Mouse (Mus musculus) kidney, postnatal 0 days (tissue): ENCODE measurements around the gene Nenf. TPM values are rescaled to one million over a fixed set of nuclear protein-coding genes. Genes with fewer than 3 reads are reported as not detected.

Experiments used
- ATAC-seq: fragments of 200-750 bp; cut with Nextera tagmentation; replicated peaks from 2 replicates; pipeline ENCODE4 v1.8.0; 2017; ENCODE audit warnings: low read depth, moderate number of reproducible peaks, moderate TSS enrichment, moderate library complexity; ENCODE audit not compliant: low FRiP score
- DNase-seq: peaks from one replicate; pipeline ENCODE4 v3.0.0-alpha.2; 2016; ENCODE audit warnings: low spot score
- H3K27ac ChIP-seq: fragments of 300-500 bp; sonication (generic); 2 replicates; pipeline ENCODE4 v1.5.1; 2014; ENCODE audit warnings: mild to moderate bottlenecking
- H3K27me3 ChIP-seq: fragments of 300-500 bp; sonication (generic); 2 replicates; pipeline ENCODE4 v1.6.1; 2014; ENCODE audit warnings: low read length, mixed read lengths; ENCODE audit not compliant: insufficient read depth
- H3K36me3 ChIP-seq: fragments of 300-500 bp; sonication (generic); 2 replicates; pipeline ENCODE4 v1.6.1; 2014; ENCODE audit warnings: low read length, mixed read lengths; ENCODE audit not compliant: insufficient read depth
- H3K4me1 ChIP-seq: fragments of 300-500 bp; sonication (generic); replicated peaks from 2 replicates; pipeline ENCODE4 v1.6.1; 2014; ENCODE audit warnings: antibody characterized with exemption, low read length, mixed read lengths; ENCODE audit not compliant: insufficient read depth
- H3K4me2 ChIP-seq: fragments of 300-500 bp; sonication (generic); 2 replicates; pipeline ENCODE4 v1.6.1; 2014; ENCODE audit warnings: mild to moderate bottlenecking, low read length, moderate library complexity, mixed read lengths
- H3K4me3 ChIP-seq: fragments of 300-500 bp; sonication (generic); replicated peaks from 2 replicates; pipeline ENCODE4 v1.5.1; 2014; ENCODE audit warnings: low read depth, low read length
- H3K9ac ChIP-seq: fragments of 300-500 bp; sonication (generic); 2 replicates; pipeline ENCODE4 v1.6.1; 2014; ENCODE audit warnings: low read depth, low read length
- H3K9me3 ChIP-seq: fragments of 300-500 bp; sonication (generic); replicated peaks from 2 replicates; pipeline ENCODE4 v1.6.1; 2016; ENCODE audit warnings: low read length, inconsistent platforms, mixed read lengths
- CTCF ChIP-seq: IDR thresholded peaks from 2 replicates; pipeline ENCODE4 v1.5.1; 2016; ENCODE audit warnings: antibody characterized with exemption, low read depth, mild to moderate bottlenecking, moderate library complexity
- WGBS: fragments of 180-500 bp; shearing (Covaris S2); extraction: QIAGEN DNeasy Blood & Tissue Kit; methylation state at CpG from one replicate; pipeline ENCODE4 v1.1.7; 2014; 5-methylcytosine and 5-hydroxymethylcytosine counted together
- polyA plus RNA-seq: library from polyadenylated mRNA; unstranded; fragments of >200 nt; fragmentation: Nextera tagmentation; extraction: Ambion mirVana; gene quantifications from 2 replicates; pipeline ENCODE4 v1.2.1, GENCODE M21; 2015

Nenf gene
- polyA plus RNA-seq, 1 experiment from 2014 or later: 144 TPM

- H3K9ac ChIP-seq: no peak overlapping the region
- DNase-seq (no peak), ATAC-seq (no peak)
- no peak overlapping the region for H3K27ac ChIP-seq
- 70% methylated on average over 4 of the region's 4 CpGs for WGBS
- no peak overlapping the region for H3K4me2 ChIP-seq
- TF ChIP-seq CTCF: no peak
- no peak overlapping the region for H3K4me3 ChIP-seq
- no peaks in the 10 kb centered on the region for H3K27me3 ChIP-seq
- H3K9me3 ChIP-seq: no peaks in the 10 kb centered on the region
- no peaks in the 10 kb centered on the region for H3K4me1 ChIP-seq
- peaks cover 40% of the 10 kb centered on the region for H3K36me3 ChIP-seq
Measured at GRCm38 (mm10) chr1:191340530-191340929, 22.5 kb upstream of the Nenf start.

- Histone ChIP-seq H3K4me3 (no peak overlapping the region), H3K9ac (no peak overlapping the region), H3K4me1 (no peaks in the 10 kb centered on the region), H3K4me2 (no peak overlapping the region), H3K27me3 (no peaks in the 10 kb centered on the region), H3K27ac (no peak overlapping the region), H3K36me3 (peaks cover 40% of the 10 kb centered on the region), H3K9me3 (no peaks in the 10 kb centered on the region)
- no peak for TF ChIP-seq CTCF
- ATAC-seq (no peak), DNase-seq (no peak)
- 91% methylated on average over 2 of the region's 2 CpGs for whole genome bisulfite sequencing
Measured at GRCm38 (mm10) chr1:191339876-191340275, 21.9 kb upstream of the Nenf start.

- DNase-seq (no peak), ATAC-seq (no peak)
- Histone ChIP-seq H3K27ac (no peak overlapping the region), H3K9ac (no peak overlapping the region), H3K36me3 (peaks cover 10% of the 10 kb centered on the region), H3K4me1 (no peaks in the 10 kb centered on the region), H3K4me3 (no peak overlapping the region), H3K27me3 (no peaks in the 10 kb centered on the region), H3K9me3 (no peaks in the 10 kb centered on the region), H3K4me2 (no peak overlapping the region)
- no peak for TF ChIP-seq CTCF
- WGBS: 89% methylated on average over 5 of the region's 5 CpGs
Measured at GRCm38 (mm10) chr1:191334500-191334899, 16.5 kb upstream of the Nenf start.

GRCm38 (mm10) chr1:191330356-191330755 lies 12.4 kb upstream of the Nenf start:
- peaks cover 6% of the 10 kb centered on the region; the same call in 1 of the 2 replicates for H3K36me3 ChIP-seq
- no peaks in the 10 kb centered on the region for H3K9me3 ChIP-seq
- H3K4me1 ChIP-seq: peaks cover 7% of the 10 kb centered on the region; the same call in 1 of the 2 replicates
- no peak for TF ChIP-seq CTCF
- WGBS: 87% methylated on average over 4 of the region's 4 CpGs
- no peaks in the 10 kb centered on the region for H3K27me3 ChIP-seq
- ATAC-seq (no peak), DNase-seq (no peak)
- H3K27ac ChIP-seq: no peak overlapping the region
- H3K4me2 ChIP-seq: no peak overlapping the region
- H3K4me3 ChIP-seq: no peak overlapping the region
- H3K9ac ChIP-seq: no peak overlapping the region

GRCm38 (mm10) chr1:191328019-191328441 lies 10.0 kb upstream of the Nenf start:
- H3K27ac ChIP-seq: peak overlapping the region; percentile 60
- no peaks in the 10 kb centered on the region for H3K9me3 ChIP-seq
- peak; percentile 19 for DNase-seq
- no peak overlapping the region for H3K4me3 ChIP-seq
- 61% methylated on average over 8 of the region's 8 CpGs for WGBS
- no peak overlapping the region for H3K4me2 ChIP-seq
- no peaks in the 10 kb centered on the region for H3K27me3 ChIP-seq
- peak; percentile 81 for ATAC-seq
- H3K4me1 ChIP-seq: peaks cover 7% of the 10 kb centered on the region; the same call in 1 of the 2 replicates
- H3K36me3 ChIP-seq: no peaks in the 10 kb centered on the region; the same call in 1 of the 2 replicates
- no peak overlapping the region for H3K9ac ChIP-seq
- TF ChIP-seq CTCF: no peak

GRCm38 (mm10) chr1:191327258-191327657 lies 9.3 kb upstream of the Nenf start:
- Histone ChIP-seq H3K36me3 (no peaks in the 10 kb centered on the region; the same call in 1 of the 2 replicates), H3K9me3 (no peaks in the 10 kb centered on the region), H3K27me3 (no peaks in the 10 kb centered on the region), H3K4me1 (peaks cover 7% of the 10 kb centered on the region; the same call in 1 of the 2 replicates), H3K9ac (no peak overlapping the region), H3K4me3 (no peak overlapping the region), H3K27ac (peak overlapping the region; percentile 60; the same call in 1 of the 2 replicates), H3K4me2 (peak overlapping the region; percentile 85)
- ATAC-seq (no peak), DNase-seq (no peak)
- 73% methylated on average over 8 of the region's 8 CpGs for WGBS
- TF ChIP-seq CTCF: no peak

- 1% methylated on average over 34 of the region's 35 CpGs for WGBS
- Histone ChIP-seq H3K27ac (peak overlapping the region; percentile 60), H3K27me3 (no peaks in the 10 kb centered on the region), H3K9ac (peak overlapping the region; percentile 75), H3K4me1 (peaks cover 7% of the 10 kb centered on the region; the same call in 1 of the 2 replicates), H3K4me3 (peak overlapping the region; percentile 56), H3K4me2 (peak overlapping the region; percentile 85), H3K36me3 (no peaks in the 10 kb centered on the region; the same call in 1 of the 2 replicates), H3K9me3 (no peaks in the 10 kb centered on the region)
- DNase-seq (peak; percentile 46), ATAC-seq (peak; percentile 38)
- no peak for TF ChIP-seq CTCF
Measured at GRCm38 (mm10) chr1:191326233-191326882, 8.4 kb upstream of the Nenf start.
